Mouse (Mus musculus) CH12.LX (cell line): ENCODE measurements at regions not wholly inside any gene's neighbourhood (a gene's known extent, or its start where the extent isn't known, plus 50 kb on each side); places are given as distances from the start of the nearest gene placed in this dataset.

Experiments used
- CTCF ChIP-seq, 2 experiments: IDR thresholded peaks in 1 of 2; conservative IDR thresholded peaks in 1 of 2; 2 replicates each; pipeline ENCODE4 v1.5.1; 2011 to 2012; ENCODE audit warnings: low read depth in 2 of 2, low read length in 2 of 2, improper control_type of control experiment in 1 of 2, inconsistent platforms in 1 of 2, mild to moderate bottlenecking in 1 of 2, moderate library complexity in 1 of 2
- ELF1 ChIP-seq: IDR thresholded peaks from 2 replicates; pipeline ENCODE4 v1.6.1; 2014; ENCODE audit warnings: low read depth, mild to moderate bottlenecking, inconsistent platforms, low read length, improper control_type of control experiment
- MAX ChIP-seq: IDR thresholded peaks from 2 replicates; pipeline ENCODE4 v1.6.1; 2011; ENCODE audit warnings: low read length, improper control_type of control experiment
- MXI1 ChIP-seq: IDR thresholded peaks from 2 replicates; pipeline ENCODE4 v1.6.1; 2011; ENCODE audit warnings: mild to moderate bottlenecking, low read depth, low read length, improper control_type of control experiment
- NELFE ChIP-seq: IDR thresholded peaks from 2 replicates; pipeline ENCODE4 v1.6.1; 2011; ENCODE audit warnings: low read depth, low read length, improper control_type of control experiment
- POLR2A ChIP-seq: IDR thresholded peaks from 2 replicates; pipeline ENCODE4 v1.6.1; 2011; ENCODE audit warnings: low read depth, mild to moderate bottlenecking, improper control_type of control experiment, low read length

DNA sequence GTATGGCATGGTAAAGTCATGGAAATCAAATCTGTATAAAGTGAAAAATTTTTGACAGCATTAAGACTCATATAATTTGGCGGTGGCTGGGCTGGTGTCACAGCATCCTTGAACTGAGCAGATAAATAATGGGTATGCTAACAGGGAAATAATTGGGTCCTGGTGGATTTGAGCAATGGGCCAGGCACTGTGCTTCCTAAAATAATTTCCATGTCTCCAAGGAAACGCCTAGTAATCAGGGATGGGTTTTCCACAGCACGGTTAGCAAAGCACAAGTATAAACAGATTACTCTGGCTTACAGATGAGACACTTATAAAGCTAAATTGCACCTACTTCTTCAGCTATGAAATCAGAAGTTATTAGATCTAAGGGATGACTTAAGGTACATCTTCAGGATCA lies 273.9 kb upstream of the Pex5l start:
- TF ChIP-seq ELF1 (no peak), CTCF (conservative IDR thresholded peaks at IDR 0.05 in 1 of 2, IDR thresholded peaks at IDR 0.05 in 1 of 2; ENCODE audit: low read depth in 2 of 2, low read length in 2 of 2) (no peak), POLR2A (no peak), MAX (no peak), MXI1 (no peak), NELFE (no peak)
